Mouse (Mus musculus): Measurements from ENCODE around the gene Zfp697. TPM values are rescaled to one million over a fixed set of nuclear protein-coding genes. Genes with fewer than 3 reads are reported as not detected.
A peak's percentile ranks its signal among the peaks of the same experiment; 100 is the strongest.
"Not testable (repeated sequence)": the region's sequence is repeated elsewhere in the genome, so short reads cannot be mapped to it uniquely, and the experiment has no call there.

The Zfp697 gene
- total RNA-seq, 4 experiments from 2014 or later: 5.8 to 9.4 (median 7.5) TPM

DNA sequence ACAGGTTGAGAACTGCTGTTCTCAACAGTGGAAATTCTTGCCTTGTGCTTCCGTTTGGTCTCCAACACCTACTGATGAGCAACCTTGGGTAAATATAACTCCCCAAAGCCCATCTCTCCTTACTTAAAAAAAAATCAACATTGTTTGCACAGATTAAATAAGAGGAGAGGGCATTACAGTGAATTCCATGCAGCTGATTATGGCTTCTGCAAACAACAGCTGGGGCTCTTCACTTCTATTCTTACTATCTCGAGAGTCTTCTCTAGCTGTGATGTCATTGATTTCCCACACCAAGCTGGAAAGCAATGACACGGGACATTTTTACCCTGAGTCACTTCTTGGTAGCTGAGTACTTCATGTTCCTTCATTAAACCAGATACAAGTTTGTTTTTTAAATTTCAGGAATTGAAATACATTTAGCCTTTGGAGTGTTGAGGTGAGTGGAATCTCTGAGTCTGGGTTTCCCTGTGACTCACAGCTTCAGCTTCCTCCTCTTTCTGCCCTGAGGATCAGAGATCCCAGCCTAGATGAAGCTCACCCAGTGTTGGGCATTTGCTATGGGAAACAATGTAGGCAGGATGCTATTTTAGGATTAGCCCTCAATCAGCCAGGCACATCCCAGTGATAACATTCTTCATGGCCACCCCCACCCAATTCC, 8.1 kb upstream of the Zfp697 start:
- no peak for DNase-seq

DNA sequence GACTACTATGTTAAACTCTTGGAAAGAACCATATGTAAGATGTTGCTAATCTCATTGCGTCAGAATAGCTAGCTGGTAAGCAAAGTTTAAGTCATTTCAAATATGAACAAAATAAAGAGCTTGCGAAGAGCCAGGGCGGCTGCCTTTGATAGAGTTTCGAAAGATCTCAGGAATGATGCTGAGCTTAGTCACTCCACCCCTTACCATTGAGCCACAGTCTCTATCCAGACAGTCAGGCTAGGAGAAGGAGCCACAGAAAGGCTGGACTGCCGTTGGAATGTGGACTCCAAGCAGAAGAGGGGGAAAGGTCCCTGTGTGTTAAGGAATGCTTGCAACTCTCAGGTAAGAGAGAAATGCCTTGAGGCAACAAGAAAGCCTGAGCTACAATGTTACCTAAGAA, 7.3 kb upstream of the Zfp697 start:
- no peak for DNase-seq

DNA sequence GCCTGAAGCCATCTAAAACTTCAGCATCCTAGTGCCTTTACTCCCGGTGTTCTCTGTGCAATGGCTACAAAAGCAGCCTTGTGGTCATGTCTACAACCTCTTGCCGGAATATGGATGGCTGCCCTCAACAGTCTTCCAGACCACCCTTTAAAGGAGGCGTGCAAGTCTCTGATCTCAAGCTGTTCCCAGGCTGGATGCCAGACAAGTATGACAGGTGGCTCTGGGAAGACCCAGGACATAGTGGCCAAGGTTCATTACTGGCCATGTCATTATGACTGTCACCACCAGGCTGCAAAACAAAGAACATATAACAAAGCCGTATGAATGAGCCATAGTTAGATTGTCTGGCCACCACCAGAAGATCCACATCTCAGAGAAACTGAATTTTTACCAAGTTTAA, 4.0 kb upstream of the Zfp697 start:
- no peak for DNase-seq

DNA sequence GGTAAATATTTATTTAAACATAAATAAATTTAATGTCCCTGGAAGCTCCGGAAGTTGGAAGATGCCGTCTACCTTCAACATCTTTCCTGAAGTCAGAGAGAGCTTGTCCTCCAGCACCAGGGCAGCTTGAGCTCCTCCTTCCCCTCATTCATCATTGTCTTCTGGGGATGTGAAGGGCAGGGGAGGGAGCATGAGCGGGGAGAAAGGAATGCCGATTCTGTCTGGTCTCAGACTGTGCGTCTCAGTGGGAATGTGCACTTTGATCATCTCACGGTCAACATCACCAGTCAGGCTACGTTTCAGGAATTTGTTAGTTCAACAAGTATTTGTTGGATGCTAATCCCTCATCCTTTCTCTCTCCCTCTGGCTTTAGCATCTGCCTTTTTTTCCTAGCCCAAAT, 3.0 kb upstream of the Zfp697 start:
- DNase-seq: peak; percentile 35

DNA sequence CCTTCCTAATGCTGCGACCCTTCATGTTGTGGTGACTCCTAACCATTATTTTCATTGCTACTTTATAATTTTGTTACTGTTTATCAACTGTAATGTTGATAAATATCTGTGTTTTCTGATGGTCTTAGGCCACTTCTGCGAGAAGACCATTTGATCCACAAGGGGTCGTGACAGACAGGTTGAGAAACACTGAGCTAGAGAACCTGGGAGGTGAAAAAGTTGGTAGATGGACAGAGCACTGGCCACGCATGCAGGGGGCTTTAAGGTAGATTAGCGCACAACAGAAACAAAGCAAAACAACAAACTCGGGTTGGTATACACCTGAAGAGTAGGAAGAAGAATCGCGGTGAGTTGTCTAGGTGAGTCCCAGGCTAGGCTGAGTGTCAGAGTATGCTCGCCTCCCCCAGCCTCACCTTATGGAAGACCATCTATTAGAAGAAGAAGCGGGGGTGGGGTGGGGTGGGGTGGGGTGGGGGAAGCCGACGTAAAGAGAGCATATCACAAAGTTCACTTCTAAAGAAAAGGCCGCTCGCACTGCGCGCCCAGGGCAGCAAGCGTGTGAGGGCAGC, 500 bp upstream of the Zfp697 start:
- DNase-seq: no peak

DNA sequence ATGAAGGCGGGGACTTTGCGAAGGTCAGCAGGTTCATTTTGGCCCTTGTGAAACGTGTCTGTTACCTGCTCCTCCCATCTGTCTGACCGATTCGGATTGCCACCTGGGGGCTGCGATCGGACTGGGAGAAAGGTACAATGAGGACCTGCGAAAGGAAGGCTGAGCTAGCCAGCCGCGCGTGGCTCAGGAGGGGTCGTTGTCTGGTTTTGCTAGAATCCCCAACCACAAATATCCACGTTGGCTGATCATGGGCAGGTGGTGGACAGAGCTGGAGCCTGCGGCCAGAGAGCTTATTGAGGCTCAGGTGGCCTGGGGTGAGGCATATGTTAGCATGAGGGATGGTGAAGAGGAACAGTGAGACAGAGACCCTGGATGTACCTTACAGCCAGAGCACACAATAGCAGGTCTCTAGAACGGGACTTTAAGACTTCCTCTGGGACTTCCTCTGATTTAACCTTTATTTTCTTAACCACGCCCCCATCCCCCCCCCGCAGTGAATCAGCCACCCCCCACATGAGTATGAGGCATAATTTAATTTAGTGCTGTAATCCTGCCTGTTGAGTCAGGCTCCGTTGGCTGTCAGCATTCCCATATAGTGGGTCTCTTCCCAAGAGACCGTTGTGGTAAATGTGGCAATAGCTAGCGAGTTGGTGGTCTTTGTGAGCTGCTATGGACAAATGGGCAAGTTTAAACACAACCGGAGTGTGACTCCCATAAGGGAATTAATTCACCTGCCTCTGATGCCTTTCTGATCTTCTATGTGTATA, 946 bp downstream of the Zfp697 start:
- DNase-seq: peak; percentile 4

DNA sequence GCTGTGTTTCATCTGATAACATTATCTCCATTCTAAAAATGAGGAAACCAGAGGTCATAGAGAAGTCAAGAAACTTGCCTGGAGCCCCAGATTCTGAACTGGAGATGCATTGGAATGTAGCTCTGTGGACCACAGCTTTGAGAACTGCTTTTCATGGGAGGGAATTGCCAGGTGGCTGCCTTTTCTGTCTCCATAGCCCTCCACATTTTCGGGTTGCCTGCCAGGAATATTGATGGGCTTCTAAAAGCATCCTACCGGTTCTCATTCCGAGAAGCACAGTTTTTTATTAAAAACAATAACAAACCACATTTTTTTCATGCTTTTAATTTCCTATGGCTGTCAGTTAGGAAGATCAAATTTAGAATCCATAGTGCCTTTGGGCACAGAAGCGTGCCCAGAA, 4.8 kb downstream of the Zfp697 start:
- no peak for DNase-seq

DNA sequence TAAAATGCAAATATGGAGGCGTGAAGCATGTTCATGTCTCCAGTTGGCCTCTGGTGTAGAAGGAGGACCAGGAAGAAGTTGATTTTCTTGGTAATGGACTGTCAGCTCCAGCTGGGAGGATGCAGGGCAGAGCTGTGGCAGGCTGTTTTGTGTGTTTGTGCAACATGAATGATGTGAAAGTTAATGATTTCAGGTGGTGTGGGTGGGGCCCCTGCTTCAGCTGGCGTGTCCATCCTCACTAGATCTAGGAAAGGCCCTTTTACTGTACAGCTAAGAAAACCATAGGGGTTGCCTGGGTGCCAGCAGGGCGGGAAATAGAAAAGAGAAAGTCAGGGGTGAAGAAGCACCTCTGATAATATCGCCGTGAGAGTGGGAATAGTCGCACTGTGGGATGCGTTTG, 5.5 kb downstream of the Zfp697 start:
- DNase-seq: no peak

DNA sequence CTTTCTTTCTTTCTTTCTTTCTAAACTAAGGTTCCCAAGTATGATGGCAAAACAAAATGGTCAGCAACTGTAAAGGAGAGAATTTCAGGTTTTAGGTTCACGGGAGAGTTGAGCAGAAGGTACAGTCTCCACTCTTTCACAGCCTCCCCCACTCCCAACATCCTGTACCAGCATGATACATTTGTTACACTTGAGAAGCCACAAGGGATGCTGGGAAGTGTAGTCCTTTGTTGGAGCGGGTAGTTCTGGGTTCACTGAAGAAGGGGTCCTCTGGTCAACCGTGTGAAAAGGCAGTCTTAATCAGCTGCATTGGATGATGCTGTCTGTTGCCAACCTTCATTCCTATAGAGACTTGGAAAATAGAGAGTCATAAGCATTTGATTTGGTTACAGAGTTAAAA, 7.0 kb downstream of the Zfp697 start:
- DNase-seq: no peak

DNA sequence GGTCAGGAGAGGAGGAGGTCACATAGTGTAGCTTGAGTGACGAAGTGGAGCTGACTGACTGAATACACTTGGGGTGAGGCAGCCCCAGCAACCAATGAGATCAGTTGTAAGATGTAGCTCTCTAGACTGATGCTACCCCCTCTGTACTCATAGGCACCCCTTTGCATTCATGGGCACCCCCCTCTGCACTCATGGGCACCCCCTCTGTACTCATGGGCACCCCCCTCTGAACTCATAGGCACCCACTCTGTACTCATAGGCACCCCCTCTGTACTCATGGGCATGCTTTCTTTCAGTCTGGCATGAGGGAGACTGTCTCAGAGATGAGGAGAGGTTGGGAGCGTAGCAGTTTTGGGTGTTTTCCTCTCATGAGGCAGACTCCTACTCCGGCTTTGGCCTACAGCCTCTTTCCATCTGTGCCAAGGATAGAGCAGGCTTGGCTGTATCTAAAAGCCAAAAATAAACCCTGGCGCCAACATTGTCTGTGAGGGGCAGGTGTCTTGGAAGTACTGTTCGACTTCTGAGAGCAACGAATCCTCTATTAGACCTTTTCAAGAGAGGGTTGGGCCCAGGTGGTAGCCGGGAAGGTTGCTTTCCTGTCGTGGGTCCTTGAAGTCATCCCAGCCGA, 22.1 kb downstream of the Zfp697 start:
- not testable (repeated sequence) for DNase-seq

DNA sequence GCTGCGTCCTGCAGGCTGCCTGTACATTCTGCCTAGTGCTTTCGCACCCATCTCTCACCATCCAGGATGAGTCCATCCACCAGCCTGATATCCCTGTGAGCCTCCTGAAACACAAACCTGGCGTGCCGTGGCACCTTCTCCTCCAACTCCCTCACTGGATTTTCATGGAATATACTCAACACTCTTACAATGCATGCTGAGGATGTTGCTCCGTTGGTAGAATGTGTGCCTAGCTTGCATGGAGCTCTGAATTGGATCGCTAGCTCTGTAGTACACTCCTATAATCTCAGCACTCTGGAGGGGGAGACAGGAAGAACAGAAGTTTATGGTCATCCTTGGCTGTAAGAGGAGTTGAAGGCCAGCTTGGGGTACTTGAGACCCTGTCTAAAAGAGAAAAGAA, 23.6 kb downstream of the Zfp697 start:
- DNase-seq: not testable (repeated sequence)

DNA sequence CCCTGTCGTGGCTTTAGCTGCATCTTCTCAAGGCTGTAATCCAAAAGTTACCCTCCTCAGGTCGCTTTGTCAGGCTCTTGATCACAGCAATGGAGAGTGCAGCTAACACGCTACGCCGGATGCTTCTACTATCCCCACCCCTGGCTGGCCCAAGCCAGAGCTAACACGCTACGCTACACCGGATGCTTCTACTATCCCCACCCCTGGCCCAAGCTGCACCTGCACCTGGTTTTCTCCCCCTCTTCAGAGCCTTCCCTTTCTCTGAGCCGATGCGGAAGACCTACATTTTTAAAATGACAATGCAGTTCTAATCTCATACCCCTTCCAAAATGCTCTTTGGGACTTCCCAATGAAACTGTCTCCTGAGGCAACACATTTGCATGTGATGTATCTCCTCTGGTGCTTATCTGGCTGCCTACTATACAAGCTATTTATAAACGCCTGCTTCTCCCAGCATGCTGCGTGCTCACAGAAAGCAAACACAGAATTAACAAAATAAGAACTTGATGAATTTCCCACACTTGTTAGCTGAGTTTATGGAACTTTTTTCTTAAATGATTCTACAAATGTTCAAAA, 24.4 kb downstream of the Zfp697 start:
- not testable (repeated sequence) for DNase-seq

DNA sequence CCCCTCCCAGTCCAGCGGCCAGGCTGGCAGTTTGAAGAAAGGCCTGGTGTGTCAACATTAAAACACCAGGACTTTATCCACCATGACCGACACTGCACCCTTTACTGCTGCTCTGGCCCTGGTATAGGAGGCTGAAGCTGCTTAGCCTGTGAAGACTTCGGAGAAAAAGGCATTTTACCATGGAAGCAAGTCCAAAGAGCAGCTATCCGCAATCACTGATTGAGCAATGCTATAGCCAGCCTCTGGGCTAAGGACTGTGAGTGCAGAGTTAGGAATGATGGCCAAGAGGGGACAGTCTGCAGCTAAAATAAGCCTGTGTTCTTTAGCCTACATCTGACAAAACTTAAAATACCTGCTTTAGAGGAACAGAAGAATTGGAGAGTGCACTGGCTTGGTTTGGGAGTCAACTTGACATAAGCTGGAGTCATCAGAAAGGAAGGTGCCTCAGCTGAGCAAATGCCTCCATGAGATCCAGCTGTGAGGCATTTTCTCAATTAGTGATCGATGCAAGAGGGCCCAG, 25.1 kb downstream of the Zfp697 start:
- DNase-seq: not testable (repeated sequence)

DNA sequence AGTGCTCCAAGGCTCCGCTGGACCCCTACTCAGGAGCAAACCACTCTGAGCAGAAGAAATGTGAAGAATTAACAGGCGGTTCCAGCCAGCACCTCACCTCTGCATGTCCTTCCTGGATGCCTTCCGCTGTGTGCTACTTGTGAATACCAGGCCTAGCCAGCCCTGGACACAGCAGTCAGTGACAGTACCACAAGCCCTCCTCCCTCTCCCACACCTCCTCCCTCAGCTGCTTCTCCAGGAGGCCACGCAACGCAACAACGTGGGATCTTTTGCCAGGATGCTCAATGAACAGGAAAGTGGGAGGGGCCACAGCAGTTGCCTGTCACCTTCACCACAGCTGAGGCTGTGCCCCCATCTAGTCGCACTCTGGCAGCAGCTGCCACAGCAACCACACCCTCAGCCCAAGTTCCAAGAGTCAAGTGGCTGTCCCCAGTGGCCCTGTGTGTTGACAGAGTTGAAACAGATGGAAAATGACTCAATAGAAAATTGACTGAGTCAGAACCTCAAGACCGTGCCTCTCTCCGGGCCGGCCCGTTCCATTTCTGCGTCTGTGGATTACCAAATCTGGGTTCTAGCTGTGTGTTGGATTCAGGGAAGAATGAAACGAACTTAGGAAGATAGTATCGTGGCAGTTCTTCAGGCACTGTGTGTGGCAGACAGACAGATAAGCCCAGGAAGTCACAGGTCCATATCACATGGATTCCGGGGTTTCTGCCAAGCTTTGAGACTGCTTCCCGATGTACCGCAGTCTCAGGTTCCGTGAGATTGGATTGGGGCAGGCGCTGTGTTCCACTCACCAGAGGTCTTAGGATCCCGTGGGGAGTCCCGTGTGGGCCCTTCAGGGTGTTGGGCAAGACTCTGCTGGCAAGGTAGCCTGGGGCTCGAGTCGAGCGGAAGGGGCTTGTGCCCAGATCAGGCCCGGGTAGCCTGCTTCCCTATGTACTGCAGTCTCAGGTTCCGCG, 28.6 kb downstream of the Zfp697 start:
- not testable (repeated sequence) for DNase-seq

DNA sequence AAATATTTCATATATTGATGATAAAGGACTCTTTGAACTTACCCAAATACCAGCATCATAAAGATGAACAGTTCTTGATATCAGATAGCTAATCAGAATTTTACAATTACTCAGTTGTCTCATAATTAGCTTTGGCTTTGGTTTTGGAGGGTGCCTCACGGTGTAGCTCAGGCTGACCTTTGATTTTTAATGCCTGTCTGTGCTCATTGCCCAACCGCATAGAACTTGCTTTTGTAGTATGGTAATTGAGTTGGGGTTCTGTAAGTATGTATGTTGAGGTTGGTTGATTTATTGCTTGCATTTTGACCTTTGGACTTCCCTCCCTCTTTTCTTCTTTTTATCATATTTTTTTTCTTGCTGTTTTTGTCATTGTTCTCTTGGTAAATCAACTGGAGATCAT, 31.5 kb downstream of the Zfp697 start:
- no peak for DNase-seq

DNA sequence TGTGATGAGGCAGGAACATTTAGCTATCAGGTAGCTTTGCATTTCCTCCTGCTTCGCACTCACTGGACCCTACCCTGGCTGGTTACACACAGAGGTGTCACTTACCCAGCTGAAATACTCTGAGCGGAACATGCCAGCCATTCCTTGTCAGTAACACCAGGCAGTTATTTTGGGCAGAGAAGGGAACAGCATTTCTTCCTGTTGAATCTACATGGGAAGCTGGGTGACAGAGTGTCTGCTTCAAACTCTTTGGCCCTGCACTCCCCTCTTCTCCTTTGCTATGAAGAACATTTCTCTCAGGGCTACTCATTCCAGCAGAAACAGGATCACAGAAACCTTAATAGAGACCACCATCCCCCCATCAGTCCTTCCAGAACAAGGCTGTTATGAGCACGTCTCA, 32.0 kb downstream of the Zfp697 start:
- no peak for DNase-seq

DNA sequence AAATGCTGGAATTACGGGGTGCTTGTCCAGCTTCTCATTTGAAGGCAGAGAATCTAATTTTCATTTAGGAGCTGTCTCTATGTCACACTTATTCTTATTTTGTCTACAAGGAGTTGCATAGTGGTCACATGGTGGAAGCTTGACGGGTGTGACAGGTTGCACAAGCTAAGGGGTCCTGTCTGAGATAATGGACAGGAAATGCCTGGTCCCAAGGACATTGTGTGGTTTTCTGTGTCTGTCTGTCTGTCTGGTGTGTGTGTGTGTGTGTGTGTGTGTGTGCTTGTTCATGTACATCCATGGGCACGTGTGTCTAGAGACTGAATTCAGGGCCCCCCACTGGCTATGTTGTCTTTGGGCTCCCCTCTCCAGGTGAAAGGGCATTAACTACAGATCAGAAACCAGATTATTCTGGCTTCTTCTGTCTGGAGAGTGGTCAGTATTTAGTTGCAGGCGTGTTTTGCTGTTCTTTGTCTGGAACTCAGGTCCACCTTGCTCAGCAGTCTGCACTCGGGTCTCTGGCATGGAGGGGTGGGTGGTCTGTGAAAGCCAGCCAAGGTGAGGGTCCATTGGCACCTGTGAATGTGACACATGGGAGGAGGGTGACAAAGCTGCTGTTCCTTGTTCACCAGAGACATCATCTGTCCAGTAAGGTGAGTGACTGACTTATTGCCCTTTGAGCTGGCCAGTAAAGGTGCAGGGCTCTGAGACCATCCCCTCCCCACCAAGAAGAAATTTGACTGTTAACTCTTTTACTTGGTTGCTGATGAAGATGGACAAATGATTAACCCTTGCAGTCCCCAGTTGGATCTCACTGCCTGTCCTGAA, 34.4 kb downstream of the Zfp697 start:
- DNase-seq: no peak

DNA sequence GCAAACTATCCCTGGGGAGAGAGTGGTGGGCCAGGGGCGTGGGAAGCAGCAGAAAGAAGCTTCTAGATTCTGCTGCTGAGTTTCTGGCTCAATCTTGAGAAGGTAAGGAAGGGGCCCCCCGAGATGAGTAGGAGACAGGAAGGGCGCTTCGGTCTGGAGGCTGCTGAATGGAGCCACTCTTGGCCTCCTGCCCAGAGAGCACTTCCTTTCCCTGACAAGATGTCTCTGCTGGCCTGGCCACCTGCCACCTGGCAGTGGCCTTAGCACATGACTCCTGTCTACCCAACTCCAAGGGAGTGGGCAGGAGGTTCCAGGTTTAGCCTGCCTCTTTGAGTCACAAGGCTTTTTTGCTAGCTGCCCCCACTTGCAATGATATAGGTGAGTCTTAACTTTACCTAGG, 35.1 kb downstream of the Zfp697 start:
- DNase-seq: peak; percentile 82

DNA sequence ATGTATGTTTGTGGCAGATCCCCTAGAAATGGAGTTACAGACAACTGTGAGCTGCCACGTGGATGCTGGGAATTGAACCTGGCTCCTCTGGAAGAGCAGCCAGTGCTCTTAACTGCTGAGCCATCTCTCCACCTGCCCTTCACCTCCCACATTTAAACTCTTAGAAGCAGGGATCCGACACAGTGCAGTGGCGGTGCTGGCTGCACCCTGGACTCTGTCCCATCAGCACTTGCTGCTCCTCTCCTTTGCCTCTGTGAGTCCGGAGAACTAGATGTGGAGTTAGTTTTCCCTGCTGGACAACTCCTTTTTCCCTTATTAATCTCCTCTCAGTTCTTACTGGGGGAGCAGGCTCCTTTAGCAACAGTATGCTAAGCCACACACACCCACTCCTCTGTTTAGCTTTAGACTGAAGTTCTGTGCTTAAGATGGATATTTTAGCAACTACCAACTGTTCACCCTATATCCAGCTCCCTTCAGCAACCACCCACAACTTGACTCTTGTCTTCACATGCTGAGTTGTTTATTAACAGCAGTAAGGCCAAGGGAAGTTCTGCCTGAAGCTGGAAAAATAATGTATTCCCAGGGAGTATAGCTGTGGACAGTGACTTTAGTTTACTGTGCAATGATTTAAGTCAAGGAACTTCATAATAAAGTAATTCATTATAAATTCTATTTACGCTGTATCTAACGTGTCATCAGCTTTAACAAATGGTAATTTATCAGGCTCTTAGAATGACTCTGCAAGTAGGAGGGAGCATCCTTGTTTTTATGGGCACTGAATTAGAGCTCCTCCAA, 36.9 kb downstream of the Zfp697 start:
- DNase-seq: no peak

DNA sequence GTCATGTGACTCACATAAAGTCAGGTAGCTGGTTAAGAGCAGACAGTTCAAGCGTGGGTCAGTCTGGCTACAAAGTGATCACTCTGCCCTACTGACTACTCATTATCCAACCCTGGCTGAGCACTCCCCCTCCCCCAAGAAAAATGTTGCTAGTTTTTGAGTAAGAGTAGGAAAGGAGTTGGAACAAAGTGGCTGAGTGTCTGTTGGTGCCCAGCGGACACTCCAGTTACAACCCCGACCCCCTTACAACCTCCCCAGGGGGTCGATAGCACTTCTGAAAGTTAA, 37.5 kb downstream of the Zfp697 start:
- DNase-seq: no peak
